Mouse (Mus musculus): Measurements from ENCODE around the gene Fam129a. TPM values are rescaled to one million over a fixed set of nuclear protein-coding genes. Genes with fewer than 3 reads are reported as not detected.
"Not testable (repeated sequence)": the region's sequence is repeated elsewhere in the genome, so short reads cannot be mapped to it uniquely, and the experiment has no call there.

Gene Fam129a
- polyA plus RNA-seq, 1 experiment from 2014 or later: 1.3 TPM

- H3K27ac ChIP-seq (ENCODE audit: low read depth, low read length): no peak overlapping the region
- H3K36me3 ChIP-seq (ENCODE audit: control insufficient read depth, insufficient read depth, low read length): no peaks in the 10 kb centered on the region
- H3K4me3 ChIP-seq (ENCODE audit: low read depth, low read length): no peak overlapping the region
- H3K4me2 ChIP-seq (ENCODE audit: low read depth, low read length, severe bottlenecking): no peak overlapping the region
- no peak overlapping the region for H3K9ac ChIP-seq (ENCODE audit: low read length)
- 88% methylated on average over 10 of the region's 10 CpGs for WGBS
- H3K4me1 ChIP-seq (replicated peaks; ENCODE audit: control insufficient read depth, insufficient read depth, low read length): no peaks in the 10 kb centered on the region
- DNase-seq (ENCODE audit: low spot score) (no peak), ATAC-seq (replicated peaks; ENCODE audit: low FRiP score) (no peak)
- no peaks in the 10 kb centered on the region for H3K27me3 ChIP-seq (ENCODE audit: control insufficient read depth, insufficient read depth, low read length)
- no peaks in the 10 kb centered on the region for H3K9me3 ChIP-seq (ENCODE audit: control insufficient read depth, low read length)
These were observed 150.5 kb downstream of the Fam129a start for GRCm38 (mm10) chr1:151721357-151721983.

- Histone ChIP-seq H3K4me2 (ENCODE audit: low read depth, low read length, severe bottlenecking) (no peak overlapping the region), H3K36me3 (ENCODE audit: control insufficient read depth, insufficient read depth, low read length) (no peaks in the 10 kb centered on the region), H3K27me3 (ENCODE audit: control insufficient read depth, insufficient read depth, low read length) (no peaks in the 10 kb centered on the region), H3K9ac (ENCODE audit: low read length) (no peak overlapping the region), H3K4me1 (replicated peaks; ENCODE audit: control insufficient read depth, insufficient read depth, low read length) (no peaks in the 10 kb centered on the region), H3K27ac (ENCODE audit: low read depth, low read length) (no peak overlapping the region), H3K4me3 (ENCODE audit: low read depth, low read length) (no peak overlapping the region), H3K9me3 (ENCODE audit: control insufficient read depth, low read length) (no peaks in the 10 kb centered on the region)
- no peak for ATAC-seq (replicated peaks; ENCODE audit: low FRiP score)
- no peak for DNase-seq (ENCODE audit: low spot score)
- 93% methylated on average over 4 of the region's 4 CpGs for WGBS
These were observed 152.8 kb downstream of the Fam129a start for GRCm38 (mm10) chr1:151723771-151724170.

GRCm38 (mm10) chr1:151725590-151725989 is 154.6 kb downstream of the Fam129a start:
- WGBS: 84% methylated on average over 2 of the region's 2 CpGs
- Histone ChIP-seq H3K36me3 (ENCODE audit: control insufficient read depth, insufficient read depth, low read length) (no peaks in the 10 kb centered on the region), H3K27me3 (ENCODE audit: control insufficient read depth, insufficient read depth, low read length) (no peaks in the 10 kb centered on the region), H3K27ac (ENCODE audit: low read depth, low read length) (no peak overlapping the region), H3K4me2 (ENCODE audit: low read depth, low read length, severe bottlenecking) (no peak overlapping the region), H3K9ac (ENCODE audit: low read length) (no peak overlapping the region), H3K4me1 (replicated peaks; ENCODE audit: control insufficient read depth, insufficient read depth, low read length) (no peaks in the 10 kb centered on the region), H3K9me3 (ENCODE audit: control insufficient read depth, low read length) (no peaks in the 10 kb centered on the region), H3K4me3 (ENCODE audit: low read depth, low read length) (no peak overlapping the region)
- no peak for DNase-seq (ENCODE audit: low spot score)
- ATAC-seq (replicated peaks; ENCODE audit: low FRiP score): no peak

- ATAC-seq (replicated peaks; ENCODE audit: low FRiP score): no peak
- WGBS: 84% methylated on average over 6 of the region's 6 CpGs
These were observed 155.4 kb downstream of the Fam129a start for GRCm38 (mm10) chr1:151726358-151726757.

GRCm38 (mm10) chr1:151728141-151728540 is 157.2 kb downstream of the Fam129a start:
- ATAC-seq (replicated peaks; ENCODE audit: low FRiP score): no peak

More at GRCm38 (mm10) chr1:151726358-151726757, 155.4 kb downstream of the Fam129a start:
- Histone ChIP-seq H3K4me1 (replicated peaks; ENCODE audit: control insufficient read depth, insufficient read depth, low read length) (no peaks in the 10 kb centered on the region), H3K9ac (ENCODE audit: low read length) (no peak overlapping the region), H3K9me3 (ENCODE audit: control insufficient read depth, low read length) (no peaks in the 10 kb centered on the region), H3K27ac (ENCODE audit: low read depth, low read length) (no peak overlapping the region), H3K4me3 (ENCODE audit: low read depth, low read length) (no peak overlapping the region), H3K27me3 (ENCODE audit: control insufficient read depth, insufficient read depth, low read length) (no peaks in the 10 kb centered on the region), H3K36me3 (ENCODE audit: control insufficient read depth, insufficient read depth, low read length) (no peaks in the 10 kb centered on the region), H3K4me2 (ENCODE audit: low read depth, low read length, severe bottlenecking) (no peak overlapping the region)
- DNase-seq (ENCODE audit: low spot score): no peak

GRCm38 (mm10) chr1:151737146-151737545 is 166.2 kb downstream of the Fam129a start:
- H3K36me3 ChIP-seq (ENCODE audit: control insufficient read depth, insufficient read depth, low read length): no peaks in the 10 kb centered on the region
- 93% methylated on average over 2 of the region's 2 CpGs for WGBS

More at GRCm38 (mm10) chr1:151728141-151728540, 157.2 kb downstream of the Fam129a start:
- DNase-seq (ENCODE audit: low spot score): no peak
- H3K9ac ChIP-seq (ENCODE audit: low read length): no peak overlapping the region
- no peaks in the 10 kb centered on the region for H3K4me1 ChIP-seq (replicated peaks; ENCODE audit: control insufficient read depth, insufficient read depth, low read length)
- no peaks in the 10 kb centered on the region for H3K9me3 ChIP-seq (ENCODE audit: control insufficient read depth, low read length)
- no peak overlapping the region for H3K4me3 ChIP-seq (ENCODE audit: low read depth, low read length)
- H3K27ac ChIP-seq (ENCODE audit: low read depth, low read length): no peak overlapping the region
- no peaks in the 10 kb centered on the region for H3K27me3 ChIP-seq (ENCODE audit: control insufficient read depth, insufficient read depth, low read length)
- WGBS: 93% methylated on average over 4 of the region's 4 CpGs
- no peaks in the 10 kb centered on the region for H3K36me3 ChIP-seq (ENCODE audit: control insufficient read depth, insufficient read depth, low read length)
- H3K4me2 ChIP-seq (ENCODE audit: low read depth, low read length, severe bottlenecking): no peak overlapping the region

GRCm38 (mm10) chr1:151741199-151741621 is 170.2 kb downstream of the Fam129a start:
- no peaks in the 10 kb centered on the region for H3K27me3 ChIP-seq (ENCODE audit: control insufficient read depth, insufficient read depth, low read length)
- H3K4me2 ChIP-seq (ENCODE audit: low read depth, low read length, severe bottlenecking): no peak overlapping the region
- no peaks in the 10 kb centered on the region for H3K4me1 ChIP-seq (replicated peaks; ENCODE audit: control insufficient read depth, insufficient read depth, low read length)
- H3K36me3 ChIP-seq (ENCODE audit: control insufficient read depth, insufficient read depth, low read length): no peaks in the 10 kb centered on the region
- H3K9ac ChIP-seq (ENCODE audit: low read length): no peak overlapping the region
- no peak for ATAC-seq (replicated peaks; ENCODE audit: low FRiP score)
- no peak for DNase-seq (ENCODE audit: low spot score)
- 93% methylated on average over 7 of the region's 7 CpGs for WGBS
- H3K9me3 ChIP-seq (ENCODE audit: control insufficient read depth, low read length): no peaks in the 10 kb centered on the region
- H3K4me3 ChIP-seq (ENCODE audit: low read depth, low read length): no peak overlapping the region
- no peak overlapping the region for H3K27ac ChIP-seq (ENCODE audit: low read depth, low read length)

More at GRCm38 (mm10) chr1:151737146-151737545, 166.2 kb downstream of the Fam129a start:
- DNase-seq (ENCODE audit: low spot score): no peak
- no peak overlapping the region for H3K9ac ChIP-seq (ENCODE audit: low read length)
- no peaks in the 10 kb centered on the region for H3K4me1 ChIP-seq (replicated peaks; ENCODE audit: control insufficient read depth, insufficient read depth, low read length)
- no peak for ATAC-seq (replicated peaks; ENCODE audit: low FRiP score)
- H3K27me3 ChIP-seq (ENCODE audit: control insufficient read depth, insufficient read depth, low read length): no peaks in the 10 kb centered on the region
- no peak overlapping the region for H3K4me3 ChIP-seq (ENCODE audit: low read depth, low read length)
- H3K27ac ChIP-seq (ENCODE audit: low read depth, low read length): no peak overlapping the region
- no peaks in the 10 kb centered on the region for H3K9me3 ChIP-seq (ENCODE audit: control insufficient read depth, low read length)
- H3K4me2 ChIP-seq (ENCODE audit: low read depth, low read length, severe bottlenecking): no peak overlapping the region

GRCm38 (mm10) chr1:151749894-151750293 is 178.9 kb downstream of the Fam129a start:
- H3K9me3 ChIP-seq (ENCODE audit: control insufficient read depth, low read length); H3K27ac ChIP-seq (ENCODE audit: low read depth, low read length); H3K4me2 ChIP-seq (ENCODE audit: low read depth, low read length, severe bottlenecking); H3K9ac ChIP-seq (ENCODE audit: low read length); H3K36me3 ChIP-seq (ENCODE audit: control insufficient read depth, insufficient read depth, low read length); H3K4me1 ChIP-seq (replicated peaks; ENCODE audit: control insufficient read depth, insufficient read depth, low read length); H3K4me3 ChIP-seq (ENCODE audit: low read depth, low read length); H3K27me3 ChIP-seq (ENCODE audit: control insufficient read depth, insufficient read depth, low read length); ATAC-seq (replicated peaks; ENCODE audit: low FRiP score); DNase-seq (ENCODE audit: low spot score): not testable (repeated sequence)
- 90% methylated on average over 2 of the region's 2 CpGs for WGBS

GRCm38 (mm10) chr1:151752946-151753345 is 182.0 kb downstream of the Fam129a start:
- Histone ChIP-seq H3K9ac (ENCODE audit: low read length) (no peak overlapping the region), H3K9me3 (ENCODE audit: control insufficient read depth, low read length) (no peaks in the 10 kb centered on the region), H3K27me3 (ENCODE audit: control insufficient read depth, insufficient read depth, low read length) (no peaks in the 10 kb centered on the region), H3K27ac (ENCODE audit: low read depth, low read length) (no peak overlapping the region), H3K4me2 (ENCODE audit: low read depth, low read length, severe bottlenecking) (no peak overlapping the region), H3K36me3 (ENCODE audit: control insufficient read depth, insufficient read depth, low read length) (no peaks in the 10 kb centered on the region), H3K4me3 (ENCODE audit: low read depth, low read length) (no peak overlapping the region), H3K4me1 (replicated peaks; ENCODE audit: control insufficient read depth, insufficient read depth, low read length) (no peaks in the 10 kb centered on the region; the same call in 1 of the 2 replicates)
- WGBS: 79% methylated on average over 4 of the region's 4 CpGs
- DNase-seq (ENCODE audit: low spot score) (no peak), ATAC-seq (replicated peaks; ENCODE audit: low FRiP score) (no peak)
